Mouse (Mus musculus): ENCODE measurements around the gene Aicda. TPM values are rescaled to one million over a fixed set of nuclear protein-coding genes. Genes with fewer than 3 reads are reported as not detected.

The Aicda gene
- polyA plus RNA-seq (2015; fragmentation: Nextera tagmentation; extraction: Ambion mirVana) = not detected in 2 replicates

GRCm38 (mm10) chr6:122553606-122554005 lies at the start of gene Aicda:
TSS of gene Aicda (plus strand) at chr6:122553801.

GRCm38 (mm10) chr6:122505545-122505944 lies 48.1 kb upstream of the Aicda start, which contains the start of gene Mfap5:
TSS of gene Mfap5 (plus strand) at chr6:122505845.

GRCm38 (mm10) chr6:122602242-122602991 lies 48.8 kb downstream of the Aicda start, which contains the start of gene Apobec1:
TSS of gene Apobec1 (minus strand) at chr6:122602444.

GRCm38 (mm10) chr6:122609771-122610170 lies 56.2 kb downstream of the Aicda start, which contains the start of gene Gdf3:
TSS of gene Gdf3 (minus strand) at chr6:122610087.

Other genes starting within 250 kb of the Aicda start
- gene M6pr, start 245.1 kb upstream of the Aicda start, polyA plus RNA-seq (2015; fragmentation: Nextera tagmentation; extraction: Ambion mirVana) = 85.6 and 86.1 TPM in 2 replicates
- gene Phc1, start 213.2 kb upstream of the Aicda start, polyA plus RNA-seq (2015; fragmentation: Nextera tagmentation; extraction: Ambion mirVana) = 4.8 and 5.7 TPM in 2 replicates
- gene Rimklb, start 55.0 kb upstream of the Aicda start, polyA plus RNA-seq (2015; fragmentation: Nextera tagmentation; extraction: Ambion mirVana) = 0.48 and 0.67 TPM in 2 replicates
- 291 and 362 TPM in 2 replicates for gene Mfap5, start 48.0 kb upstream of the Aicda start, polyA plus RNA-seq (2015; fragmentation: Nextera tagmentation; extraction: Ambion mirVana)
- gene Apobec1, start 48.6 kb downstream of the Aicda start, polyA plus RNA-seq (2015; fragmentation: Nextera tagmentation; extraction: Ambion mirVana) = 4.8 and 7.1 TPM in 2 replicates
- not detected in 2 replicates for gene Gdf3, start 56.3 kb downstream of the Aicda start, polyA plus RNA-seq (2015; fragmentation: Nextera tagmentation; extraction: Ambion mirVana)
- gene Dppa3, start 72.6 kb downstream of the Aicda start, polyA plus RNA-seq (2015; fragmentation: Nextera tagmentation; extraction: Ambion mirVana) = not detected in 2 replicates
- 0.24 and 0.58 TPM in 2 replicates for gene Nanog, start 153.7 kb downstream of the Aicda start, polyA plus RNA-seq (2015; fragmentation: Nextera tagmentation; extraction: Ambion mirVana)
- gene Slc2a3, start 247.8 kb downstream of the Aicda start, polyA plus RNA-seq (2015; fragmentation: Nextera tagmentation; extraction: Ambion mirVana) = 4.4 and 5.1 TPM in 2 replicates